Mouse (Mus musculus) embryonic facial prominence, embryonic 11.5 days (tissue): ENCODE measurements at regions not wholly inside any gene's neighbourhood (a gene's known extent, or its start where the extent isn't known, plus 50 kb on each side); places are given as distances from the start of the nearest gene placed in this dataset.

Experiments used
- ATAC-seq: fragments of 200-750 bp; cut with Nextera tagmentation; replicated peaks from 2 replicates; pipeline ENCODE4 v1.8.0; 2017; ENCODE audit warnings: low read depth; ENCODE audit not compliant: insufficient number of reproducible peaks, low FRiP score, low TSS enrichment
- DNase-seq: peaks from one replicate; pipeline ENCODE4 v3.0.0-alpha.2; 2015; ENCODE audit warnings: low spot score
- H3K27ac ChIP-seq: fragments of 300-500 bp; sonication (generic); replicated peaks from 2 replicates; pipeline ENCODE4 v1.5.1; 2014; ENCODE audit warnings: mild to moderate bottlenecking, low read depth, low read length, control low read depth
- H3K27me3 ChIP-seq: fragments of 300-500 bp; sonication (generic); 2 replicates; pipeline ENCODE4 v1.6.1; 2014; ENCODE audit warnings: mild to moderate bottlenecking, low read length, moderate library complexity, mixed read lengths; ENCODE audit not compliant: control insufficient read depth, insufficient read depth
- H3K36me3 ChIP-seq: fragments of 300-500 bp; sonication (generic); replicated peaks from 2 replicates; pipeline ENCODE4 v1.6.1; 2014; ENCODE audit warnings: low read depth, mild to moderate bottlenecking, low read length, moderate library complexity, mixed read lengths; ENCODE audit not compliant: control insufficient read depth, insufficient read depth
- H3K4me1 ChIP-seq: fragments of 300-500 bp; sonication (generic); 2 replicates; pipeline ENCODE4 v1.6.1; 2014; ENCODE audit warnings: low read length, mixed read lengths; ENCODE audit not compliant: control insufficient read depth, insufficient read depth
- H3K4me2 ChIP-seq: fragments of 300-500 bp; sonication (generic); 2 replicates; pipeline ENCODE4 v1.6.1; 2014; ENCODE audit warnings: low read depth, mild to moderate bottlenecking, control low read depth, low read length, moderate library complexity
- H3K4me3 ChIP-seq: fragments of 300-500 bp; sonication (generic); 2 replicates; pipeline ENCODE4 v1.5.1; 2014; ENCODE audit warnings: low read depth, low read length, control low read depth
- H3K9ac ChIP-seq: fragments of 300-500 bp; sonication (generic); replicated peaks from 2 replicates; pipeline ENCODE4 v1.6.1; 2014; ENCODE audit warnings: mild to moderate bottlenecking, control low read depth, low read length
- H3K9me3 ChIP-seq: fragments of 300-500 bp; sonication (generic); replicated peaks from 2 replicates; pipeline ENCODE4 v1.6.1; 2016; ENCODE audit warnings: mild to moderate bottlenecking, low read length, inconsistent platforms, mixed read lengths; ENCODE audit not compliant: control insufficient read depth
- WGBS: fragments of 180-500 bp; shearing (Covaris S2); extraction: QIAGEN DNeasy Blood & Tissue Kit; methylation state at CpG from one replicate; pipeline ENCODE4 v1.1.7; 2014; 5-methylcytosine and 5-hydroxymethylcytosine counted together

GRCm38 (mm10) chr10:91242491-91243046 is 61.5 kb upstream of the Tmpo start:
- no peaks in the 10 kb centered on the region for H3K36me3 ChIP-seq
- ATAC-seq: no peak
- H3K9me3 ChIP-seq: no peaks in the 10 kb centered on the region
- H3K27me3 ChIP-seq: no peaks in the 10 kb centered on the region
- no peak overlapping the region for H3K4me3 ChIP-seq
- no peak for DNase-seq
- 0 out of 2 replicates have a peak overlapping the region, but pooled peaks have one; percentile 39 for H3K27ac ChIP-seq
- H3K4me2 ChIP-seq: no peak overlapping the region
- H3K9ac ChIP-seq: no peak overlapping the region
- no peaks in the 10 kb centered on the region; the same call in 1 of the 2 replicates for H3K4me1 ChIP-seq
- 70% methylated on average over 5 of the region's 5 CpGs for WGBS

- Histone ChIP-seq H3K4me2 (no peak overlapping the region), H3K27ac (no peak overlapping the region; the same call in 1 of the 2 replicates), H3K4me3 (no peak overlapping the region), H3K9ac (no peak overlapping the region), H3K36me3 (no peaks in the 10 kb centered on the region), H3K9me3 (no peaks in the 10 kb centered on the region), H3K4me1 (no peaks in the 10 kb centered on the region; the same call in 1 of the 2 replicates), H3K27me3 (no peaks in the 10 kb centered on the region)
- DNase-seq: peak; percentile 93
- ATAC-seq: peak; percentile 82
- 13% methylated on average over 7 of the region's 7 CpGs for WGBS
These were observed 60.5 kb upstream of the Tmpo start for GRCm38 (mm10) chr10:91241611-91242005.

- Histone ChIP-seq H3K9me3 (no peaks in the 10 kb centered on the region), H3K4me3 (no peak overlapping the region), H3K27ac (peak overlapping the region; percentile 30), H3K9ac (no peak overlapping the region), H3K36me3 (no peaks in the 10 kb centered on the region), H3K27me3 (no peaks in the 10 kb centered on the region), H3K4me2 (no peak overlapping the region), H3K4me1 (no peaks in the 10 kb centered on the region; the same call in 1 of the 2 replicates)
- peak; percentile 80 for ATAC-seq
- WGBS: 23% methylated on average over 10 of the region's 10 CpGs
- no peak for DNase-seq
These were observed 59.9 kb upstream of the Tmpo start for GRCm38 (mm10) chr10:91240856-91241610.

GRCm38 (mm10) chr10:91240320-91240719 is 59.2 kb upstream of the Tmpo start:
- H3K4me3 ChIP-seq: no peak overlapping the region
- no peaks in the 10 kb centered on the region for H3K9me3 ChIP-seq
- WGBS: 59% methylated on average over 7 of the region's 7 CpGs
- no peak overlapping the region for H3K4me2 ChIP-seq
- no peaks in the 10 kb centered on the region for H3K36me3 ChIP-seq
- ATAC-seq (no peak), DNase-seq (no peak)
- no peak overlapping the region; the same call in 1 of the 2 replicates for H3K27ac ChIP-seq
- no peaks in the 10 kb centered on the region; the same call in 1 of the 2 replicates for H3K4me1 ChIP-seq
- H3K27me3 ChIP-seq: no peaks in the 10 kb centered on the region
- no peak overlapping the region for H3K9ac ChIP-seq

- ATAC-seq (no peak), DNase-seq (peak; percentile 89)
- Histone ChIP-seq H3K9me3 (no peaks in the 10 kb centered on the region), H3K27me3 (no peaks in the 10 kb centered on the region), H3K9ac (no peak overlapping the region), H3K4me3 (no peak overlapping the region), H3K36me3 (no peaks in the 10 kb centered on the region), H3K4me1 (no peaks in the 10 kb centered on the region), H3K27ac (no peak overlapping the region), H3K4me2 (no peak overlapping the region)
- 14% methylated on average over 7 of the region's 7 CpGs for WGBS
These were observed 55.7 kb upstream of the Tmpo start for GRCm38 (mm10) chr10:91236844-91237243.

- H3K36me3 ChIP-seq: no peaks in the 10 kb centered on the region
- DNase-seq: no peak
These were observed 53.6 kb upstream of the Tmpo start for GRCm38 (mm10) chr10:91234709-91235108.

More at GRCm38 (mm10) chr10:91234709-91235108, 53.6 kb upstream of the Tmpo start:
- no peak overlapping the region for H3K4me2 ChIP-seq
- 82% methylated on average over 3 of the region's 3 CpGs for WGBS
- no peak for ATAC-seq
- H3K27ac ChIP-seq: no peak overlapping the region
- H3K9ac ChIP-seq: no peak overlapping the region
- H3K27me3 ChIP-seq: no peaks in the 10 kb centered on the region
- H3K4me1 ChIP-seq: no peaks in the 10 kb centered on the region
- H3K9me3 ChIP-seq: no peaks in the 10 kb centered on the region
- H3K4me3 ChIP-seq: no peak overlapping the region
